Mouse (Mus musculus): ENCODE results near the gene Tjp3. TPM values are rescaled to one million over a fixed set of nuclear protein-coding genes. Genes with fewer than 3 reads are reported as not detected.

Tjp3 gene
- polyA plus RNA-seq, 2 experiments, result 0.37 to 0.38 TPM

- no peaks in the 10 kb centered on the region for H3K27me3 ChIP-seq (ENCODE audit: control insufficient read depth, insufficient read depth, low read length)
- no peak overlapping the region for H3K27ac ChIP-seq
- peaks cover 3% of the 10 kb centered on the region for H3K36me3 ChIP-seq (replicated peaks; ENCODE audit: control insufficient read depth, insufficient read depth, low read depth)
- no peaks in the 10 kb centered on the region for H3K4me1 ChIP-seq (replicated peaks; ENCODE audit: control insufficient read depth in 2 of 2, insufficient read depth in 2 of 2, low read length in 1 of 2)
- H3K4me3 ChIP-seq (ENCODE audit: insufficient read depth in 1 of 2, low read depth in 2 of 2, low read length in 2 of 2), result no peak overlapping the region
- DNase-seq (ENCODE audit: low read depth in 3 of 3, low spot score in 3 of 3) (no peak), ATAC-seq (ENCODE audit: insufficient read depth) (no peak)
- no peaks in the 10 kb centered on the region for H3K9me3 ChIP-seq (ENCODE audit: control insufficient read depth, low read length)
- no peak overlapping the region for H3K4me2 ChIP-seq (ENCODE audit: low read depth)
- WGBS (ENCODE audit: insufficient replicate concordance), result 84% methylated on average over 19 of the region's 19 CpGs
- H3K9ac ChIP-seq (replicated peaks), result no peak overlapping the region
- TF ChIP-seq CTCF (IDR thresholded peaks at IDR 0.05; ENCODE audit: low read depth), result no peak
- no peak for TF ChIP-seq EP300 (IDR thresholded peaks at IDR 0.05; ENCODE audit: low read depth)
Measured at GRCm38 (mm10) chr10:81273842-81274241, 17.5 kb downstream of the Tjp3 start.

DNA sequence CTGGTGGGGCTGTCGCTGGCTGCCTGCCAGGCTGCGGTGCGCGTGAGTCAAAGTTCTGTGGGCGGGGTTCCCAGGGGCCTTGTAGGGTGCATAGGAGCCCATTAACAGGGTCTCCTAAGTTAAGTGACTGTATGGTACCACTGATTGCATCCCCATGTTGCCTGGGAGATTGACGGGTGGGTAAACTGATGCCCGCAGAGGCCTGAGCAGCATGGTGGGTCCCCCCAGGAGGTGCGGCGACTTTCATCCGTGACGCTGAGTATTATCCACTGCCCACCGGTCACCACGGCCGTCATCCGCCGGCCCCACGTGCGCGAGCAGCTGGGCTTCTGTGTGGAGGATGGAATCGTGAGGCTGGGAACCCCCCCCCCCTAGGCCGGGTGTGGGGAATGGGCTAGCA lies 19.0 kb downstream of the Tjp3 start:
- DNase-seq (ENCODE audit: low read depth in 3 of 3, low spot score in 3 of 3) (no peak), ATAC-seq (ENCODE audit: insufficient read depth) (no peak)
- H3K27me3 ChIP-seq (ENCODE audit: control insufficient read depth, insufficient read depth, low read length), result no peaks in the 10 kb centered on the region
- H3K9me3 ChIP-seq (ENCODE audit: control insufficient read depth, low read length), result no peaks in the 10 kb centered on the region
- H3K4me1 ChIP-seq (replicated peaks; ENCODE audit: control insufficient read depth in 2 of 2, insufficient read depth in 2 of 2, low read length in 1 of 2), result peaks cover 0 to 4% of the 10 kb centered on the region in 2 experiments; a peak in 2 of 4 replicates
- no peak overlapping the region for H3K4me3 ChIP-seq (ENCODE audit: insufficient read depth in 1 of 2, low read depth in 2 of 2, low read length in 2 of 2)
- WGBS (ENCODE audit: insufficient replicate concordance), result 84% methylated on average over 21 of the region's 21 CpGs
- H3K36me3 ChIP-seq (replicated peaks; ENCODE audit: control insufficient read depth, insufficient read depth, low read depth), result peaks cover 3% of the 10 kb centered on the region
- H3K4me2 ChIP-seq (ENCODE audit: low read depth), result no peak overlapping the region
- TF ChIP-seq CTCF (IDR thresholded peaks at IDR 0.05; ENCODE audit: low read depth) (no peak), EP300 (IDR thresholded peaks at IDR 0.05; ENCODE audit: low read depth) (no peak)
- no peak overlapping the region for H3K9ac ChIP-seq (replicated peaks)
- H3K27ac ChIP-seq, result no peak overlapping the region

- peaks cover 7% of the 10 kb centered on the region for H3K36me3 ChIP-seq (replicated peaks; ENCODE audit: control insufficient read depth, insufficient read depth, low read depth)
- peak overlapping the region; percentile 65 for H3K4me2 ChIP-seq (ENCODE audit: low read depth)
- peak overlapping the region; percentile 66 to 80 for H3K4me3 ChIP-seq (ENCODE audit: insufficient read depth in 1 of 2, low read depth in 2 of 2, low read length in 2 of 2)
- H3K27me3 ChIP-seq (ENCODE audit: control insufficient read depth, insufficient read depth, low read length), result no peaks in the 10 kb centered on the region
- no peak for DNase-seq (ENCODE audit: low read depth in 3 of 3, low spot score in 3 of 3)
- H3K4me1 ChIP-seq (replicated peaks; ENCODE audit: control insufficient read depth in 2 of 2, insufficient read depth in 2 of 2, low read length in 1 of 2), result peaks cover 4 to 11% of the 10 kb centered on the region in 2 experiments
- ATAC-seq (ENCODE audit: insufficient read depth), result no peak
- no peaks in the 10 kb centered on the region for H3K9me3 ChIP-seq (ENCODE audit: control insufficient read depth, low read length)
- no peak overlapping the region for H3K27ac ChIP-seq
- TF ChIP-seq CTCF (IDR thresholded peaks at IDR 0.05; ENCODE audit: low read depth) (no peak), EP300 (IDR thresholded peaks at IDR 0.05; ENCODE audit: low read depth) (no peak)
- H3K9ac ChIP-seq (replicated peaks), result peak overlapping the region; percentile 66
- WGBS (ENCODE audit: insufficient replicate concordance), result 67% methylated on average over 16 of the region's 16 CpGs
Measured at GRCm38 (mm10) chr10:81268643-81269412, 22.6 kb downstream of the Tjp3 start.

DNA sequence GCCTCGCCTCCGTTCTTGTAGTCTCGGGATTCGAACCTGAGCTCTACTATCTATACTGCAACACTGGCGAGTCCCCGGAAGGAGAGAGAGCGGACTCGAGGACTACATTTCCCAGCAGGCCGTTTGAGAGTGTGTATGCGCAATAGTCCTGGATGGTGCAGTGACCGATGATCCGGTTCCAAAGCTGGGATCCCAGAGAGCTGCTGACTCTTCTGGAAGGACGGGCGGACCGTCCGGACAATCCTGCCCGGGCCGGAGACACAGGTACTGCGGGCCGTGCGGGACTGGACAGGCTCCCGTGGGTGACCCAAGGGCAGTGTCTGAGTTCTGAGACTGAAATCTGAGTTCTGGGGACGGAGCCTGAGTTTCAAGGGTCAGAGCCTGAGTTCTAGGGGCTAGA lies 23.3 kb downstream of the Tjp3 start:
- Histone ChIP-seq H3K4me3 (ENCODE audit: insufficient read depth in 1 of 2, low read depth in 2 of 2, low read length in 2 of 2) (peak overlapping the region; percentile 66 to 80), H3K4me2 (ENCODE audit: low read depth) (peak overlapping the region; percentile 65), H3K9me3 (ENCODE audit: control insufficient read depth, low read length) (no peaks in the 10 kb centered on the region), H3K27ac (0 out of 2 replicates have a peak overlapping the region, but pooled peaks have one; percentile 0), H3K9ac (replicated peaks) (peak overlapping the region; percentile 66), H3K27me3 (ENCODE audit: control insufficient read depth, insufficient read depth, low read length) (no peaks in the 10 kb centered on the region), H3K4me1 (replicated peaks; ENCODE audit: control insufficient read depth in 2 of 2, insufficient read depth in 2 of 2, low read length in 1 of 2) (peaks cover 4 to 11% of the 10 kb centered on the region in 2 experiments), H3K36me3 (replicated peaks; ENCODE audit: control insufficient read depth, insufficient read depth, low read depth) (peaks cover 7% of the 10 kb centered on the region)
- TF ChIP-seq CTCF (IDR thresholded peaks at IDR 0.05; ENCODE audit: low read depth) (no peak), EP300 (IDR thresholded peaks at IDR 0.05; ENCODE audit: low read depth) (no peak)
- WGBS (ENCODE audit: insufficient replicate concordance), result 4% methylated on average over 23 of the region's 23 CpGs
- DNase-seq (ENCODE audit: low read depth in 3 of 3, low spot score in 3 of 3) (peak; percentile 72 to 73 (median 73)), ATAC-seq (ENCODE audit: insufficient read depth) (peak; percentile 30; the same call in 1 of the 2 replicates)
